Mouse (Mus musculus): ENCODE measurements around the gene Yae1d1. TPM values are rescaled to one million over a fixed set of nuclear protein-coding genes. Genes with fewer than 3 reads are reported as not detected.

Yae1d1 gene
- total RNA-seq, 2 experiments from 2014 or later: 21.1 to 29.1 TPM

Other genes with a start within 250 kb of the Yae1d1 start
- 10 to 100 TPM; 40.8 to 42.3 TPM for gene Cdk13, start 188.3 kb downstream of the Yae1d1 start, total RNA-seq (2021)
- gene Rala, start 49.1 kb downstream of the Yae1d1 start, total RNA-seq (2021): 10 to 100 TPM; 55.9 to 56.5 TPM

All from heart, postnatal 4 days (tissue).